Mouse (Mus musculus): ENCODE results near the gene Strip2.

- TF ChIP-seq CTCF (IDR thresholded peaks at IDR 0.05; ENCODE audit: control insufficient read depth, insufficient read depth, low read length), result no peak
- TF ChIP-seq POLR2A (IDR thresholded peaks at IDR 0.05; ENCODE audit: borderline replicate concordance, control insufficient read depth, low read depth, low read length), result no peak
Observed at GRCm38 (mm10) chr6:29998771-29999170, 82.0 kb downstream of the Strip2 start.

Measured in bone marrow, adult 2 months (tissue).